Mouse (Mus musculus): Measurements from ENCODE around the gene Stoml3. TPM values are rescaled to one million over a fixed set of nuclear protein-coding genes. Genes with fewer than 3 reads are reported as not detected.
A peak's percentile ranks its signal among the peaks of the same experiment; 100 is the strongest.

Gene Stoml3
- polyA plus RNA-seq (2015; fragmentation: Nextera tagmentation; extraction: Ambion mirVana) = 0.10 TPM in 1 of 2 replicates, not detected in the other

GRCm38 (mm10) chr3:53488353-53488752 lies at the start of gene Stoml3:
Gene Stoml3, plus strand, starts transcription at chr3:53488653.
- H3K4me2 ChIP-seq = no peak within 1 kb of the TSS
- no peak within 1 kb of the TSS for H3K9ac ChIP-seq
- no peak within 1 kb of the TSS for H3K27ac ChIP-seq
- no peaks in the 10 kb centered on the region for H3K36me3 ChIP-seq
- no peaks in the 10 kb centered on the region; the same call in none of the 2 replicates for H3K4me1 ChIP-seq
- H3K9me3 ChIP-seq = no peaks in the 10 kb centered on the region
- no peaks in the 10 kb centered on the region for H3K27me3 ChIP-seq
- WGBS = 66% methylated on average over 6 of the region's 6 CpGs
- ATAC-seq (ENCODE audit: insufficient number of reproducible peaks, low FRiP score, low TSS enrichment, low read depth) = no peak
- no peak within 1 kb of the TSS for H3K4me3 ChIP-seq

- Histone ChIP-seq H3K4me1 (no peaks in the 10 kb centered on the region), H3K4me2 (no peak overlapping the region), H3K9ac (no peak overlapping the region), H3K27me3 (no peaks in the 10 kb centered on the region), H3K27ac (no peak overlapping the region), H3K36me3 (peaks cover 10% of the 10 kb centered on the region), H3K4me3 (no peak overlapping the region), H3K9me3 (no peaks in the 10 kb centered on the region)
- no peak for ATAC-seq (ENCODE audit: insufficient number of reproducible peaks, low FRiP score, low TSS enrichment, low read depth)
- WGBS = 90% methylated on average over 5 of the region's 5 CpGs
Measured at GRCm38 (mm10) chr3:53445540-53445939, 42.9 kb upstream of the Stoml3 start.

GRCm38 (mm10) chr3:53446801-53447200 lies 41.7 kb upstream of the Stoml3 start:
- Histone ChIP-seq H3K27ac (no peak overlapping the region), H3K4me1 (no peaks in the 10 kb centered on the region), H3K36me3 (peaks cover 22% of the 10 kb centered on the region), H3K9ac (no peak overlapping the region), H3K4me3 (no peak overlapping the region), H3K9me3 (no peaks in the 10 kb centered on the region), H3K4me2 (no peak overlapping the region), H3K27me3 (no peaks in the 10 kb centered on the region)
- WGBS = 85% methylated on average over 3 of the region's 3 CpGs
- no peak for ATAC-seq (ENCODE audit: insufficient number of reproducible peaks, low FRiP score, low TSS enrichment, low read depth)

DNA sequence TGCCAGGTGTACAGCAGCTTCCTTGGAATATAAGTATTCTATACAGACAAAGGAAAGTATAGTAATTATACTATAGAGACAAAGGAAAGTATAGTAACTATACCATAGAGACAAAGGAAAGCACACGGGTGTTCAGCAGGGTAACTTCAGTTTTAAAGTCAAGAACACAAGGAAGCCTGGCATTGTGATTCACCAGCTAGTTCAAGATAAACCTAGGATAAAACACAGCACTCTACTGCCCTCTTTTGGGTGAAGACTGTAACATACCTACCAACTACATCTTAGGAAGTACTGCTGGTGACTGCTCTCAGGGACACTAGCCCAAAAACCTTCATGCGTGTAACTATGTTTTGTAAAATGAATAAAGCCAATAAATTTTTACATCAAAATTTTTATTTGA lies 40.2 kb upstream of the Stoml3 start:
- Histone ChIP-seq H3K4me3 (no peak overlapping the region), H3K4me1 (no peaks in the 10 kb centered on the region), H3K27ac (no peak overlapping the region), H3K9me3 (no peaks in the 10 kb centered on the region), H3K4me2 (no peak overlapping the region), H3K36me3 (peaks cover 34% of the 10 kb centered on the region), H3K27me3 (no peaks in the 10 kb centered on the region), H3K9ac (no peak overlapping the region)
- WGBS = 19% methylated on average over 2 of the region's 2 CpGs
- no peak for ATAC-seq (ENCODE audit: insufficient number of reproducible peaks, low FRiP score, low TSS enrichment, low read depth)

DNA sequence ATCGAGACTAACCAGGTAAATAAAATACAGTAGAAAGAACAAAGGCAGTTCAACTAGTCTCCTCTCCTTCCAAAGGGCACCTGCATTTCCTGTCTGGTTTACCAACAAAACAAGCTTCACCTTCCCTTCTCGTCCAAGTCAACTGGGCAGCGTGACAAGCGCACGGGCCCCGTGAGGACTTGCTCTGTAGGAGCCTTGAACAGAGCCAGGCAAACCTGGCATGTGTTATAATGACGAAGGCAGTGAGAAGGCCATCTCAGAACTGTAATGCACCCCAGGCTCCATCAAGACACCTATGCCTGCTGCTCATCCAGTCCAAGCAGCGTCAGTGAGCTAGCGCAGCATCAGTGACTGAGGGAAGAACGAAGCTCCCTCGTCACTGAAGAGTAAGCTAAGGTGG lies 37.8 kb upstream of the Stoml3 start:
- no peak for ATAC-seq (ENCODE audit: insufficient number of reproducible peaks, low FRiP score, low TSS enrichment, low read depth)
- H3K4me1 ChIP-seq = no peaks in the 10 kb centered on the region
- H3K4me3 ChIP-seq = no peak overlapping the region
- WGBS = 89% methylated on average over 11 of the region's 11 CpGs
- H3K4me2 ChIP-seq = no peak overlapping the region
- H3K27ac ChIP-seq = no peak overlapping the region
- H3K9me3 ChIP-seq = no peaks in the 10 kb centered on the region
- H3K9ac ChIP-seq = no peak overlapping the region
- H3K27me3 ChIP-seq = no peaks in the 10 kb centered on the region
- peaks cover 56% of the 10 kb centered on the region for H3K36me3 ChIP-seq

- Histone ChIP-seq H3K4me2 (no peak overlapping the region), H3K36me3 (peaks cover 73% of the 10 kb centered on the region), H3K27me3 (no peaks in the 10 kb centered on the region), H3K4me3 (no peak overlapping the region), H3K9me3 (no peaks in the 10 kb centered on the region), H3K4me1 (no peaks in the 10 kb centered on the region), H3K9ac (no peak overlapping the region), H3K27ac (no peak overlapping the region)
- no peak for ATAC-seq (ENCODE audit: insufficient number of reproducible peaks, low FRiP score, low TSS enrichment, low read depth)
- 90% methylated on average over 10 of the region's 10 CpGs for WGBS
Measured at GRCm38 (mm10) chr3:53452351-53452750, 36.1 kb upstream of the Stoml3 start.

- Histone ChIP-seq H3K27ac (no peak overlapping the region), H3K4me1 (no peaks in the 10 kb centered on the region), H3K9me3 (no peaks in the 10 kb centered on the region), H3K4me3 (no peak overlapping the region), H3K4me2 (no peak overlapping the region), H3K27me3 (no peaks in the 10 kb centered on the region), H3K36me3 (peaks cover 82% of the 10 kb centered on the region), H3K9ac (no peak overlapping the region)
- 93% methylated on average over 7 of the region's 7 CpGs for WGBS
- ATAC-seq (ENCODE audit: insufficient number of reproducible peaks, low FRiP score, low TSS enrichment, low read depth) = no peak
Measured at GRCm38 (mm10) chr3:53453346-53453745, 35.1 kb upstream of the Stoml3 start.

DNA sequence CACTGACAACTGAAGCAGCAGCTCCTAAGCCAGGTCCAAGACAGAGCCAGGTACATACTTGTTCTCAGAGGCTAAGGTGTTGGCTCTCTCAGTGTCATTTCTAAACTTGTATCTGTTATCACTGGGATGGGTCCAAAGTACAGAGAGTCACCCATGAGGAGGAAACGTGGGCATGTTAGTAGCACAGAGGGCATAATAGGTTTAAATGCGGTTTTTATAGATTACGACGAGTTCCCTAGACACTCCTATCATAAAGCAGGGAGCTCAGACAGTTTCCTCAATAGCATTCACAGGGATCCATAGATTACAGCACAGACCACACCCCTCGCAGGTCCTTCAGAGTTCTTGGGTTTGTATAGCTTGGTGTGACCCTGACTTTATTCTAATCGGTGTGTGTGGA lies 34.4 kb upstream of the Stoml3 start:
- H3K27me3 ChIP-seq = no peaks in the 10 kb centered on the region
- H3K27ac ChIP-seq = no peak overlapping the region
- no peak overlapping the region for H3K4me2 ChIP-seq
- no peak overlapping the region for H3K9ac ChIP-seq
- no peaks in the 10 kb centered on the region for H3K4me1 ChIP-seq
- no peak for ATAC-seq (ENCODE audit: insufficient number of reproducible peaks, low FRiP score, low TSS enrichment, low read depth)
- 88% methylated on average over 6 of the region's 6 CpGs for WGBS
- H3K36me3 ChIP-seq = peaks cover 88% of the 10 kb centered on the region
- no peaks in the 10 kb centered on the region for H3K9me3 ChIP-seq
- no peak overlapping the region for H3K4me3 ChIP-seq

- peaks cover 88% of the 10 kb centered on the region for H3K36me3 ChIP-seq
- WGBS = 90% methylated on average over 6 of the region's 6 CpGs
- no peak overlapping the region for H3K4me3 ChIP-seq
- no peaks in the 10 kb centered on the region for H3K27me3 ChIP-seq
- H3K4me1 ChIP-seq = no peaks in the 10 kb centered on the region
- H3K4me2 ChIP-seq = no peak overlapping the region
- H3K9ac ChIP-seq = no peak overlapping the region
- no peak overlapping the region for H3K27ac ChIP-seq
- H3K9me3 ChIP-seq = no peaks in the 10 kb centered on the region
- ATAC-seq (ENCODE audit: insufficient number of reproducible peaks, low FRiP score, low TSS enrichment, low read depth) = no peak
Measured at GRCm38 (mm10) chr3:53454561-53454960, 33.9 kb upstream of the Stoml3 start.

GRCm38 (mm10) chr3:53454984-53455383 lies 33.5 kb upstream of the Stoml3 start:
- peaks cover 88% of the 10 kb centered on the region for H3K36me3 ChIP-seq
- ATAC-seq (ENCODE audit: insufficient number of reproducible peaks, low FRiP score, low TSS enrichment, low read depth) = no peak
- H3K9me3 ChIP-seq = no peaks in the 10 kb centered on the region
- H3K4me3 ChIP-seq = no peak overlapping the region
- 73% methylated on average over 7 of the region's 7 CpGs for WGBS
- no peaks in the 10 kb centered on the region for H3K4me1 ChIP-seq
- no peak overlapping the region for H3K9ac ChIP-seq
- H3K27me3 ChIP-seq = no peaks in the 10 kb centered on the region
- H3K27ac ChIP-seq = no peak overlapping the region
- H3K4me2 ChIP-seq = no peak overlapping the region

DNA sequence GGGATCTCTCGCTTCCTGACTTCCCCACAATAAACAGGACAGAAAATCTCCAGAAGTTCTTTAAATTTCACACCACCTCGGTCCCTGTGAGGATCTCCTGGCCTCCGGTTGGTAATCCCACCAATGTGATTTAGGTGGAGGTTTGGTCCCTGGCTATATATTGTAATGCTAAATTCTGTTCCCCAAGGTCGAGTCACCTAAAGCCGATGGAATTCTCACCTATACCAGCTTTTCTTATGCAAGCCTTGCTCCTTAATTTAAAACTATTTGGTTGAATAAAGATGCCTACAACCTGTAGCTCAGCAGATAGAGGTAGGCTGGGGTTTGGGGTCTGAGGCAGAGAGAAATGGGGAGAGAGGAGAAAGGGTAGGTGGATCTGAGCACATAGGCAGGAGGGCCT lies 30.7 kb upstream of the Stoml3 start:
- H3K4me2 ChIP-seq = no peak overlapping the region
- peaks cover 70% of the 10 kb centered on the region for H3K36me3 ChIP-seq
- H3K9me3 ChIP-seq = no peaks in the 10 kb centered on the region
- 56% methylated on average over 5 of the region's 5 CpGs for WGBS
- peaks cover 7% of the 10 kb centered on the region; the same call in 1 of the 2 replicates for H3K4me1 ChIP-seq
- ATAC-seq (ENCODE audit: insufficient number of reproducible peaks, low FRiP score, low TSS enrichment, low read depth) = no peak
- no peaks in the 10 kb centered on the region for H3K27me3 ChIP-seq
- H3K4me3 ChIP-seq = no peak overlapping the region
- no peak overlapping the region for H3K27ac ChIP-seq
- H3K9ac ChIP-seq = no peak overlapping the region

DNA sequence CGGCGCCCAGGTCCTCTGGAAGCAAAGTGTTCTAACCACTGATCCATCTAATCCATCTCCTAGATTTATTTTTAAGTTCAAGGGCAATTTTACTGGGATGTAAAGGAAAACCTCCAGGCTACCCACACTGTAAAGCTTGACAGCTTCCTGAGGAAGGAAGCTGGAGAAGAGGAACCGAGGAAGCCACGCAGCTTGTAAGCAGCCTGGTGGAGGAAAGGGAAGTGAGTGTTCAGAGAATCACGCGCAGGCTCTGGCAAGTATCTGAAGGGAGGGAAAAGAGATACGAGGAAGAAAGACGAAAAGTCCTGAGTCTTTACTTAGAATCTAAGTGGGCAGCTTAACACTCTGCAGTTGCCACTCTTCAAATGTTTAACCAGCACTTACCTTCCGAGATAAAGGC lies 28.3 kb upstream of the Stoml3 start:
- Histone ChIP-seq H3K27me3 (no peaks in the 10 kb centered on the region), H3K4me3 (no peak overlapping the region), H3K4me2 (no peak overlapping the region), H3K36me3 (peaks cover 51% of the 10 kb centered on the region), H3K9ac (no peak overlapping the region), H3K4me1 (peaks cover 8% of the 10 kb centered on the region; the same call in 1 of the 2 replicates), H3K27ac (no peak overlapping the region), H3K9me3 (no peaks in the 10 kb centered on the region)
- 79% methylated on average over 9 of the region's 9 CpGs for WGBS
- ATAC-seq (ENCODE audit: insufficient number of reproducible peaks, low FRiP score, low TSS enrichment, low read depth) = no peak

- ATAC-seq (ENCODE audit: insufficient number of reproducible peaks, low FRiP score, low TSS enrichment, low read depth) = no peak
- 1% methylated on average over 9 of the region's 9 CpGs for WGBS
- peak overlapping the region; percentile 64 for H3K4me2 ChIP-seq
Measured at GRCm38 (mm10) chr3:53462701-53463045, 25.8 kb upstream of the Stoml3 start.

More at GRCm38 (mm10) chr3:53462701-53463045, 25.8 kb upstream of the Stoml3 start:
- Histone ChIP-seq H3K4me3 (peak overlapping the region; percentile 86), H3K4me1 (peaks cover 26% of the 10 kb centered on the region), H3K27me3 (no peaks in the 10 kb centered on the region), H3K9ac (peak overlapping the region; percentile 66), H3K36me3 (peaks cover 26% of the 10 kb centered on the region), H3K27ac (peak overlapping the region; percentile 89), H3K9me3 (no peaks in the 10 kb centered on the region)

Measured in limb, embryonic 15.5 days (tissue).